Mouse (Mus musculus) ovary, postnatal 36 days (tissue): ENCODE results near the gene Mthfsl.
"Not testable (repeated sequence)": the region's sequence is repeated elsewhere in the genome, so short reads cannot be mapped to it uniquely, and the experiment has no call there.

Experiments
- DNase-seq: peaks from one replicate; pipeline ENCODE4 v3.0.0; 2022; ENCODE audit warnings: low spot score, mixed read lengths

Gene Mthfsl

DNA sequence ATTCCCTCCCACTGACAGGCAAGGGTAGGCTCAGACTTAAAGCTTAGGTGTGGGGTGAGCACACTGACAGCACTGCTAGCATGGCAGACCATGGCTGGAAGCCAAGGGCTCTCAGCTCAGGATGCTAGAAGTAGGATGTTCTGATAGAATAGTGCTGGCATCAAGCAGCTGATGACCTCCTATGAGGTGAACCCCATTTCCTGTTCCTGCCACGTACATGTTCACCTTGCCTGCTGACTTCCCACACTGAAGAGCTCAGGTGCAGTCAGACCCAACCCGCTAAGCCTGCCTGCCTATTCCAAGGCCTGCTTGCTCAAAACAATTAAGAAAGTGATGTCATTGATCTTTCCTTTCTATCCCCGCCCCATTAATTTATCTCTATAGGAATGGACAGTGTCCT lies 30.6 kb downstream of the Mthfsl start:
- not testable (repeated sequence) for DNase-seq

GRCm38 (mm10) chr9:88686719-88687118 lies 33.4 kb downstream of the Mthfsl start:
- DNase-seq, result not testable (repeated sequence)

GRCm38 (mm10) chr9:88658341-88658740 lies 61.8 kb downstream of the Mthfsl start:
- peak; percentile 27 for DNase-seq

DNA sequence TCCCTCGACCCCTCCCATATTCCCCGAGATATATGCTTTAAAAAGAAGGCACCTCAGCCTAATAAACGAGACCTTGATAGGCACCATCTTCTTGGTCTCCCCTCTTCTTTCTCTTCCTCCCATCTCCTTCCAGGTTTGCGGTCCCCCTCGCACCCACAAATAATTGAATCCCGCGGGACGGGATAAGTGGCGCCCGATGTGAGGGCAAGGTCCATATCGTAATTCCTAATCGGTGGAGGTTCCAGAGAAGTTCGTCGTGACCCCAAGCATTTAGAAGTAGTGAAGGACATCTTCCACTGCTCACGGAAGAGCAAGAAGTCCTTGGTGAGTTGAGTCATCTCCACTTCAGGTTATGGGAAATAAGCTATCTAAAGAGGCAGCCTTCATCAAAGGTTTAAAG lies 69.4 kb downstream of the Mthfsl start:
- DNase-seq, result not testable (repeated sequence)
